Mouse (Mus musculus): ENCODE measurements at regions not wholly inside any gene's neighbourhood (a gene's known extent, or its start where the extent isn't known, plus 50 kb on each side); places are given as distances from the start of the nearest gene placed in this dataset.

- Histone ChIP-seq H3K4me3 (ENCODE audit: insufficient read depth, low read length) (no peak overlapping the region), H3K27ac (ENCODE audit: insufficient read depth, low read depth, low read length) (no peak overlapping the region), H3K4me1 (ENCODE audit: control insufficient read depth, insufficient read depth, low read length) (peaks cover 3% of the 10 kb centered on the region)
- TF ChIP-seq CTCF (IDR thresholded peaks at IDR 0.05; ENCODE audit: low read depth, low read length) (no peak), POLR2A (IDR thresholded peaks at IDR 0.05; ENCODE audit: borderline replicate concordance, low read depth, low read length) (no peak)
Measured at GRCm38 (mm10) chr17:51290741-51291140, 111.6 kb upstream of the Tbc1d5 start.

DNA sequence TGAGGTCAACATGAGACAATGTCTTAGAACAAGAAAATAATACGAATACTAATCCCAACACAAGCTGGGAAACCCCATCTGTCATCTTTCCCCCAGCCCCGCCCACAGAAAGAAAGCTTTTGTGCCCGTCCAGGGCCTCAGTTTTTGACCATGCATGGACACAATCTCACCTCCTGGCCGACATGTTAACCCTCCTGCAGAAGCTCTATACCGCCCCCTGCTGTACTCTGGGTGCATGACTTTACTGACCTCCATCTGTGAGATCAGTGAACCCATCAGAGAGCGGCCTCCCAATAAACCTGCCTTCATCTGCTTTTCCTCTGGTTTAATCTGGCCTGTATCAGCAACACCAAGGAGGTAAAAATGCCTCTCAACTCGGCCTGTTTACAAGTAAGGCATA is 109.6 kb upstream of the Tbc1d5 start:
- Histone ChIP-seq H3K27ac (ENCODE audit: insufficient read depth, low read depth, low read length) (no peak overlapping the region), H3K4me1 (ENCODE audit: control insufficient read depth, insufficient read depth, low read length) (peaks cover 3% of the 10 kb centered on the region), H3K4me3 (ENCODE audit: insufficient read depth, low read length) (no peak overlapping the region)
- TF ChIP-seq POLR2A (IDR thresholded peaks at IDR 0.05; ENCODE audit: borderline replicate concordance, low read depth, low read length) (no peak), CTCF (IDR thresholded peaks at IDR 0.05; ENCODE audit: low read depth, low read length) (peak; percentile 53)

- Histone ChIP-seq H3K27ac (ENCODE audit: insufficient read depth, low read depth, low read length) (no peak overlapping the region), H3K4me3 (ENCODE audit: insufficient read depth, low read length) (no peak overlapping the region), H3K4me1 (ENCODE audit: control insufficient read depth, insufficient read depth, low read length) (peaks cover 3% of the 10 kb centered on the region)
- TF ChIP-seq CTCF (IDR thresholded peaks at IDR 0.05; ENCODE audit: low read depth, low read length), result no peak
- no peak for TF ChIP-seq POLR2A (IDR thresholded peaks at IDR 0.05; ENCODE audit: borderline replicate concordance, low read depth, low read length)
Measured at GRCm38 (mm10) chr17:51287878-51288277, 108.7 kb upstream of the Tbc1d5 start.

GRCm38 (mm10) chr17:51285362-51285761 is 106.2 kb upstream of the Tbc1d5 start:
- TF ChIP-seq POLR2A (IDR thresholded peaks at IDR 0.05; ENCODE audit: borderline replicate concordance, low read depth, low read length) (no peak), CTCF (IDR thresholded peaks at IDR 0.05; ENCODE audit: low read depth, low read length) (no peak)
- Histone ChIP-seq H3K4me1 (ENCODE audit: control insufficient read depth, insufficient read depth, low read length) (peaks cover 3% of the 10 kb centered on the region), H3K4me3 (ENCODE audit: insufficient read depth, low read length) (no peak overlapping the region), H3K27ac (ENCODE audit: insufficient read depth, low read depth, low read length) (no peak overlapping the region)

- TF ChIP-seq POLR2A (IDR thresholded peaks at IDR 0.05; ENCODE audit: borderline replicate concordance, low read depth, low read length) (no peak), CTCF (IDR thresholded peaks at IDR 0.05; ENCODE audit: low read depth, low read length) (no peak)
- no peak overlapping the region for H3K27ac ChIP-seq (ENCODE audit: insufficient read depth, low read depth, low read length)
- no peaks in the 10 kb centered on the region for H3K4me1 ChIP-seq (ENCODE audit: control insufficient read depth, insufficient read depth, low read length)
- no peak overlapping the region for H3K4me3 ChIP-seq (ENCODE audit: insufficient read depth, low read length)
Measured at GRCm38 (mm10) chr17:51278771-51279170, 99.6 kb upstream of the Tbc1d5 start.

DNA sequence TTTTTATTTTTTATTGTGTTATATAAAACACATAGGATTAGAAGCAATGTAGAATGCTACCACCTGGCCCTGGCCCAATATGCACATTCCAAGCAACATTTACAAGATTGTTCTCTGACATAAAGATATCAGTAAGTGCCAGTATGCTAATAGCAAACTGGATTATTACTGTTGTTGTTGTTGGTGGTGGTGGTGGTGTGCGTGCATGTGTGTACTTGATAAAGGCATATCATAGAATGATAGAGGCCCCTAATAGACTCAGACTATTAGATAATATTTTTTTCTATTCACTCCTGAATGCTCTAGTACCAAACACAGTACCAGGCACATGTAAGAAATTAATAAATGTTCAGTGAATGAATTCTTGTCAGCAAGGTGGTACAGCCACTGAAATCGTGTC is 98.9 kb upstream of the Tbc1d5 start:
- Histone ChIP-seq H3K4me1 (ENCODE audit: control insufficient read depth, insufficient read depth, low read length) (no peaks in the 10 kb centered on the region), H3K4me3 (ENCODE audit: insufficient read depth, low read length) (no peak overlapping the region), H3K27ac (ENCODE audit: insufficient read depth, low read depth, low read length) (no peak overlapping the region)
- TF ChIP-seq CTCF (IDR thresholded peaks at IDR 0.05; ENCODE audit: low read depth, low read length), result no peak
- no peak for TF ChIP-seq POLR2A (IDR thresholded peaks at IDR 0.05; ENCODE audit: borderline replicate concordance, low read depth, low read length)

DNA sequence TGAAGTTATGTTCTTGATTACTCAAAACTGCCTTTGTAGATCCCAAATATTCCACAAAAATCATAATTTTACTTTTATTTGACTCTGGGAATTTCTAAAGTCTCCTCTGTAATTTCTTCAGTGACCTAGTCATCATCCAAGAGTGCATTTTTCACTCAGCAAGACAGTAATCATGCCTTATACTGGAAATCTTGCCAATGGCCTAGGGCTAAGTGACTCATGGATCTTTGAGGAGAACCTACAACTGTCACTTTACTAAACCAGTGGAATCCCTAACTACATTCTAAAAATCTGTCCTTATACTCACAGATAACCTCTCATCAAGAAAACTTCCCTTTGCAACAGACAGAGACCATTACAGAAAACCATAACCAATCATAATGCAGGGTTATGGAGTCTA is 98.0 kb upstream of the Tbc1d5 start:
- Histone ChIP-seq H3K27ac (ENCODE audit: insufficient read depth, low read depth, low read length) (no peak overlapping the region), H3K4me3 (ENCODE audit: insufficient read depth, low read length) (no peak overlapping the region), H3K4me1 (ENCODE audit: control insufficient read depth, insufficient read depth, low read length) (no peaks in the 10 kb centered on the region)
- TF ChIP-seq CTCF (IDR thresholded peaks at IDR 0.05; ENCODE audit: low read depth, low read length) (no peak), POLR2A (IDR thresholded peaks at IDR 0.05; ENCODE audit: borderline replicate concordance, low read depth, low read length) (no peak)

- TF ChIP-seq POLR2A (IDR thresholded peaks at IDR 0.05; ENCODE audit: borderline replicate concordance, low read depth, low read length), result no peak
- TF ChIP-seq CTCF (IDR thresholded peaks at IDR 0.05; ENCODE audit: low read depth, low read length), result no peak
- no peak overlapping the region for H3K4me3 ChIP-seq (ENCODE audit: insufficient read depth, low read length)
- no peak overlapping the region for H3K27ac ChIP-seq (ENCODE audit: insufficient read depth, low read depth, low read length)
- H3K4me1 ChIP-seq (ENCODE audit: control insufficient read depth, insufficient read depth, low read length), result no peaks in the 10 kb centered on the region
Measured at GRCm38 (mm10) chr17:51272025-51272424, 92.9 kb upstream of the Tbc1d5 start.

DNA sequence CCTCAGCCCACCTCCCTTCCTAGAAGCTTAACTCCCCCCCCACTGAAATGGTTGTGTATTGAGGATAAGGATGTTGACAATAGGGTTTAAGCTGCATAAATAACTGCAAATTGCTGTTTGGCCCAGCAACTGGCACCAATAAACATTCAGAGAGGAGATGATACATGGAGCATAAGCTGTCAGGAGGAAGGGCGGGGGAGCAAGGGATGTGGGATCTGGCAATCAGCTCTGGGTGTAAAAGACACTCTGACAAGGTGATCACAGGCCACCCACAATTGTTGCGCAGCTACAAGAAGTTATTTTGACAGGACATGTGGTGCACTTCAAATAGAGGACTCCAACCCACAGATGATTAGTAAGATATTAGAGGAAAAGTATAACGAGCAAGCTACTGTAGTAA is 83.8 kb upstream of the Tbc1d5 start:
- Histone ChIP-seq H3K27ac (ENCODE audit: insufficient read depth, low read depth, low read length) (no peak overlapping the region), H3K4me3 (ENCODE audit: insufficient read depth, low read length) (no peak overlapping the region), H3K4me1 (ENCODE audit: control insufficient read depth, insufficient read depth, low read length) (no peaks in the 10 kb centered on the region)
- TF ChIP-seq POLR2A (IDR thresholded peaks at IDR 0.05; ENCODE audit: borderline replicate concordance, low read depth, low read length), result no peak
- TF ChIP-seq CTCF (IDR thresholded peaks at IDR 0.05; ENCODE audit: low read depth, low read length), result no peak

GRCm38 (mm10) chr17:51262404-51262803 is 83.3 kb upstream of the Tbc1d5 start:
- Histone ChIP-seq H3K4me3 (ENCODE audit: insufficient read depth, low read length) (no peak overlapping the region), H3K4me1 (ENCODE audit: control insufficient read depth, insufficient read depth, low read length) (no peaks in the 10 kb centered on the region), H3K27ac (ENCODE audit: insufficient read depth, low read depth, low read length) (no peak overlapping the region)
- no peak for TF ChIP-seq POLR2A (IDR thresholded peaks at IDR 0.05; ENCODE audit: borderline replicate concordance, low read depth, low read length)
- no peak for TF ChIP-seq CTCF (IDR thresholded peaks at IDR 0.05; ENCODE audit: low read depth, low read length)

- H3K4me1 ChIP-seq (ENCODE audit: control insufficient read depth, insufficient read depth, low read length), result no peaks in the 10 kb centered on the region
- H3K27ac ChIP-seq (ENCODE audit: insufficient read depth, low read depth, low read length), result no peak overlapping the region
- no peak overlapping the region for H3K4me3 ChIP-seq (ENCODE audit: insufficient read depth, low read length)
- no peak for TF ChIP-seq POLR2A (IDR thresholded peaks at IDR 0.05; ENCODE audit: borderline replicate concordance, low read depth, low read length)
- no peak for TF ChIP-seq CTCF (IDR thresholded peaks at IDR 0.05; ENCODE audit: low read depth, low read length)
Measured at GRCm38 (mm10) chr17:51258316-51258715, 79.2 kb upstream of the Tbc1d5 start.

All from bone marrow macrophage, adult 2 months (primary cell).